Mouse (Mus musculus) leukemia stem cell, adult 10-12 weeks (primary cell): Measurements from ENCODE around the gene Sys1. TPM values are rescaled to one million over a fixed set of nuclear protein-coding genes. Genes with fewer than 3 reads are reported as not detected.

Experiments
- polyA plus RNA-seq: library from polyadenylated mRNA; stranded (reverse); fragments of >175 nt; gene quantifications from 2 replicates; pipeline ENCODE4 v1.2.3, GENCODE M21; 2012; ENCODE audit warnings: low replicate concordance

The Sys1 gene
- polyA plus RNA-seq = 222 and 239 TPM in 2 replicates

DNA sequence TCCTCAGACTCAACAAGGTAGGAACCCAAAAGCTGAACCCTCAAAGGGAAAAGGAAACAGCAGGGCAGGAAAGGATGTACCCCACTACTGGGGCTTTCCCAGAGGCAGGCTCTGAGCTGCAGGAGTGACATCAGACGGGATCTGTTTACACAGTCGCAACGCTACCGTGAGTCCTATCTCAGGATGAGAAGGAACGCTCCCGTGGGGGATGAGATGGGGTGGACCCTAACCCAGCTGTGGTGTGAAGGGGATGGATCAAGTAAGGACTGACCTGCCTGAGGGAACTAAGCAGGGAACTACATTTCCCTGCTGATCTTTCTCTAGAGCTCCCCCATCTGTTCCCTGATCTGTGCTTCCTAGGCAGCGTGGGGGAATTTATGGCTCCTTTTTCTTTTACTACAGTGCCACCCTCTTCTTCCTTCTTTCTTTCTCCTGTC is at the start of gene Sys1:
Sys1 (plus strand) TSS at position 101 of the 437 bp plus-strand sequence.

DNA sequence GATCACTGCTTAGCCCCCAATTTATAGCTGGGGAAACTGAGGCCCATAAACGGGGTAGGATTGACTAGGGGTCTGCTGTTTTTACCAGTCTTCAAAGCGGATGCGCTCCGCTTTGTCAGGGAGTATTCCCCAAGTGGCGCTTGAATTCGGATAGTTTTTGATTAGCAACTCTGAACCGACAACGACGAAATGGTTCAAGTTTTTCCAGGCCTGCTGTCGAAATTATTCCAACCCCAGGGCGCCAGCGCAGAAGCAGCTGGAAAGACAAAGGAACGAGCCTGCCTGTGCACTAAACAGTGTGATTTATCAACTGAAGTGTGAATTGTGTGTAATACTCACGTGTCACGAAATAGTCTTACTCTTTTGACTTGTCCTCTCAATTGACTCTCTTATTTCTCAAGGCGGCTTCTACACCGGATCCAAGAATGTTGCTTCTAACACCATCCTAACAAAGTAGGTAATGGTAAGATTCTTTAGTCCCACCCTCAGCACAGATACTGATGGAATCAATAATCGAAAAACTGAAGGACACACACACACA is 13.2 kb upstream of the Sys1 start, which contains the start of gene Sdc4:
Sdc4 (minus strand) TSS at position 428 of the 541 bp plus-strand sequence.

DNA sequence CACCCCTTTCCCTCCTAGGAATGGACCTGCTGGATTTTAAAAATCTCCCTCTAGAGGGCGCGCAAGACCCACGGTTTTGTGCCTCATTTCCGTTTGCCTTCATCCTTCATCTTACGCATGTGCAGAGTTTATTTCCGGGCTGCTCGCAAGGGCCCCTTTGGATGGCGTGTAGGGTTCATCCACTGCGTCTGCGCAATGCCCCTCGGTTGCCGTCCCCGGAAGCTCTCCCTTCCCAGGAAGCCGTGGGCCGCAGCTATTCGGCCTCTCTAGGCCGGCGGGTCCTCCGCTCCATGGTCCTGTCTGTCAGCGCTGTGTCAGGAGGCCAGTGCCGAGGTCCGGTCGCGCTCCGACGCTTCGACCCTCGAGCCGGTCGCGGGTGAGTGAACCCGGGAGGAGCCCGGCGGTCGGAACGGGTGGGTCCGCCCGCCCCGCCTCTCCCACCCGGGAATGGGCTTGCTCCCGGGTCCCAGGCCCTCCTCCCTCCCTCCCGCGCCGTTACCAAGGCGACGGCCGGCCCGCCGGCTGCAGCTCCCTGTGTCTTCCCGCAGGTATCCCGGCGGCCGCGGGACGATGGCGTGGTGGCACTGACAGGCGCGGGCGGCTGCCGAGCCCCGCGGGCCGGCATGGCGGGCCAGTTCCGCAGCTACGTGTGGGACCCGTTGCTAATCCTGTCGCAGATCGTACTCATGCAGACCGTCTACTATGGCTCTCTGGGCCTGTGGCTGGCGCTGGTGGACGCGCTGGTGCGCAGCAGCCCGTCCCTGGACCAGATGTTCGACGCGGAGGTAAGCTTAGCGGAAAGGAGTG is 4.2 kb downstream of the Sys1 start, which contains the start of gene Gm20458:
Gm20458 (plus strand) TSS at position 223 of the 807 bp plus-strand sequence.

GRCm38 (mm10) chr2:164473624-164474023 is 16.9 kb downstream of the Sys1 start, which contains the start of gene Trp53tg5:
Trp53tg5 (minus strand) TSS chr2:164473724.

GRCm38 (mm10) chr2:164485681-164486257 is 29.0 kb downstream of the Sys1 start, which contains the start of gene Dbndd2:
Dbndd2 (plus strand) TSS chr2:164486106.

DNA sequence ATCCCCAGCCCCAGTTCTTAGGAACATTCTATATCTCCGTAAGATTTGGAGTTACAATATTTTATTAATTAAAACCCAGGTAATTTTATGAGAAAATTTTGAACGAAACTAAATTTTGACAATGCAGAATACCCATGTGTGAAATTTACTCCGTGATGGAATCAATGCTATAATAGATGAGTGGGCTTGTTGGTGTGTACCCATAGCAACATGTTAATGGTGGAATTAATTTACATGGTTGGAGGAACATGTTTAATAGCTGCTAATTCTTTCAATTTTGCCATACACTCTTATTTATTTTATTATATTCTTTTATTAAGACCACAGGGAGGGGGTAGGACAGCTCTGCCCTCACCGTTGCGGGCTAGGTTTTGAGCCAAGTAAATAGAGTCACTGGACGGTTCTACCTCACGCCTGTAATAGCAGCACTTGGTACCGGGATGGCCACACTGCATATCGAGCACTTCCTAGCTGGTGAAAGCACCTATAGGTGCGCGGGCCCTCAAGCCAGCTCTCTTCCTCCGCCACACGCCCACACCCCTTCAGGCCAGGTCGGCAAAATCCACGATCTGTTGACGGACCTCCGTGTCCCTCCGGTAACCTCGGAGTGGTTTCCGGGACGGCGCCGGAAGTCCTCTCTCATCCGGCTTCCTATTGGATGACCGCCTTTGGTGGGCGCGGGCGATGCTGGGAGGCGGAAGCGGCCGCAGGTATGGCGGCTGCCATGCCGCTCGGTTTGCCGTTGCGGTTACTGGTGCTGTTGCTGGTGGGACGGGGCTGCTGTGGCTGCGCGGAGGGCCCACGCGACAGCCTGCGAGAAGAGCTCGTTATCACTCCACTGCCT is 40.3 kb downstream of the Sys1 start, which contains the start of gene Pigt:
Pigt (plus strand) TSS at position 674 of the 844 bp plus-strand sequence.

Other genes starting within 250 kb of the Sys1 start
- not detected in 2 replicates for gene Wfdc15b, start 235.3 kb upstream of the Sys1 start, polyA plus RNA-seq
- gene Svs2, start 218.5 kb upstream of the Sys1 start, polyA plus RNA-seq = not detected in 2 replicates
- gene Svs3b, start 200.3 kb upstream of the Sys1 start, polyA plus RNA-seq = not detected in 2 replicates
- not detected in 2 replicates for gene Svs4, start 178.5 kb upstream of the Sys1 start, polyA plus RNA-seq
- gene Svs3a, start 167.7 kb upstream of the Sys1 start, polyA plus RNA-seq = not detected in 2 replicates
- not detected in 2 replicates for gene Svs6, start 140.2 kb upstream of the Sys1 start, polyA plus RNA-seq
- gene Svs5, start 124.2 kb upstream of the Sys1 start, polyA plus RNA-seq = not detected in 2 replicates
- 5.2 and 16.4 TPM in 2 replicates for gene Slpi, start 67.9 kb upstream of the Sys1 start, polyA plus RNA-seq
- 0.09 and 0.25 TPM in 2 replicates for gene Rbpjl, start 53.8 kb upstream of the Sys1 start, polyA plus RNA-seq
- 0.07 TPM in 1 of 2 replicates, not detected in the other for gene Matn4, start 51.8 kb upstream of the Sys1 start, polyA plus RNA-seq
- 1.4 and 10.9 TPM in 2 replicates for gene Sdc4, start 13.1 kb upstream of the Sys1 start, polyA plus RNA-seq
- 0.17 and 0.94 TPM in 2 replicates for gene Gm20458, start 4.0 kb downstream of the Sys1 start, polyA plus RNA-seq
- gene Trp53tg5, start 16.8 kb downstream of the Sys1 start, polyA plus RNA-seq = not detected in 2 replicates
- gene Dbndd2, start 29.1 kb downstream of the Sys1 start, polyA plus RNA-seq = 15.3 and 25.0 TPM in 2 replicates
- gene Pigt, start 40.6 kb downstream of the Sys1 start, polyA plus RNA-seq = 173 and 257 TPM in 2 replicates
- not detected in 2 replicates for gene Wfdc2, start 105.4 kb downstream of the Sys1 start, polyA plus RNA-seq
- not detected in 2 replicates for gene Spint3, start 116.5 kb downstream of the Sys1 start, polyA plus RNA-seq
- gene Wfdc6a, start 128.5 kb downstream of the Sys1 start, polyA plus RNA-seq = not detected in 2 replicates
- not detected in 2 replicates for gene Eppin, start 136.6 kb downstream of the Sys1 start, polyA plus RNA-seq
- gene Wfdc6b, start 156.6 kb downstream of the Sys1 start, polyA plus RNA-seq = not detected in 2 replicates
- gene Wfdc8, start 156.7 kb downstream of the Sys1 start, polyA plus RNA-seq = not detected in 2 replicates
- not detected in 2 replicates for gene Wfdc16, start 181.8 kb downstream of the Sys1 start, polyA plus RNA-seq
- gene Wfdc10, start 199.1 kb downstream of the Sys1 start, polyA plus RNA-seq = not detected in 2 replicates
- gene Wfdc9, start 199.6 kb downstream of the Sys1 start, polyA plus RNA-seq = not detected in 2 replicates
- not detected in 2 replicates for gene Wfdc11, start 217.1 kb downstream of the Sys1 start, polyA plus RNA-seq
- gene Wfdc13, start 228.1 kb downstream of the Sys1 start, polyA plus RNA-seq = not detected in 2 replicates
- not detected in 2 replicates for gene Spint4, start 241.5 kb downstream of the Sys1 start, polyA plus RNA-seq